Mouse (Mus musculus) telencephalon, adult 2 months (tissue): Measurements from ENCODE around the gene Mycbp.
A peak's percentile ranks its signal among the peaks of the same experiment; 100 is the strongest.

Experiments used
- DNase-seq: peaks from one replicate; pipeline ENCODE4 v3.0.0-alpha.2; 2011; ENCODE audit warnings: low read depth, low spot score

The Mycbp gene

GRCm38 (mm10) chr4:123904333-123905125 is at the start of gene Mycbp:
Mycbp (plus strand) TSS chr4:123904832.
- peak; percentile 93 for DNase-seq

DNA sequence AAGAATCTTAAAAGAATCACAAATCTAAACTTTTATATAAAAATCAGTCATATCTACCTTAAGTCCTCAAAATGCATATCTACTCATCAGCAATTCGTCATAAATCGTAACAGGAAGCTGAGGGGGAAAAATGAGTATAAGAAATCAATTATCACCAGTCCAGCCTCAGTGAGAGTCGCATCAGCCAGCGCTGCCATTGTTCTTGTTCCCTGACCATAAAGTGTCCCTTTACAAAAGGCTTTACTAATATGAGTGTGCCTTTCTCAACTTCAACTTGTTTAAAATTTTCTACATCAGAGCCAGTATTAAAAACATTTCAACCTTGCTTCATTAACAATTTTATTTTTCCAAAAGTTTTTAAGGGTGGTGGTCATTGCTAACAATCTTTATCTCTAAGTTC is 47.7 kb upstream of the Mycbp start:
- DNase-seq, result no peak

DNA sequence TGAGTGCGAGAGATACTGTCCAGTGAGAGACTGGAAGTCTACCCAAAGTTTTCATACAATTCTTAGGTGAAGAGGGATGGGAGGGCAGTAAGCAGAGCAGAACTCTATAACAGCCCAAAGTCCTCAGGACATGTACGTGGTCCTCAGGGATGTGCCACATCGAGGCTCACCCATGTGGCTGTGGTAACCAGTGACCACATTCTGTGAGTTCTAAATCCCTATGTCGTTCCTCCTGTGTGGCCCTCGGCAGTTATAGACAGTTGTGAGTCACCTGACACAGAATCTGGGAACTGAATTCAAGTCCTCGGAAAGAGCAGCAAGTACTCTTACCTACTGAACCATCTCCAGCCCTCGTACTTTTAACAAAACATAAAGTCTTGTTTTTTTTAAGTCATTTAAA is 46.5 kb upstream of the Mycbp start:
- DNase-seq, result no peak

DNA sequence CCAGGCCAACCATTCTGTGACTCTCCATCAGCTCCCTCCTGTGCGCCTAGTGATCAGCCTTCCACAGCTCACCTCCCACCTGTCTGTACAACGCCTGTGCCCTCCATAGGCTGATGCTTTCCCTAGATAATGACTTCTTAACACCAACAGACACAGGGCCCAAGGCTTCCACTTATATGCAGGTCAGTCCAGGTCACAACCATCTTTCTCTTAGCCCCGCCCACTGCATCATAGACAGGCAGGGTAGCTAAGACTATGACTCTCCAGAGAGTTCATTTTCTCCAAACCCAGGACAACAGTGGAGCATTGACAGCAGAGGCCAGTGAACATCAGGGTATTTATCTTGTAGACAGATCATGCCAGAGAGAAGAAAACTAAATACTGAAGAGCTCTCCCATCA is 45.3 kb upstream of the Mycbp start, which contains the start of gene 4933427I04Rik:
TSS of gene 4933427I04Rik (plus strand) at position 301 of the 400 bp plus-strand sequence.
- DNase-seq, result no peak

DNA sequence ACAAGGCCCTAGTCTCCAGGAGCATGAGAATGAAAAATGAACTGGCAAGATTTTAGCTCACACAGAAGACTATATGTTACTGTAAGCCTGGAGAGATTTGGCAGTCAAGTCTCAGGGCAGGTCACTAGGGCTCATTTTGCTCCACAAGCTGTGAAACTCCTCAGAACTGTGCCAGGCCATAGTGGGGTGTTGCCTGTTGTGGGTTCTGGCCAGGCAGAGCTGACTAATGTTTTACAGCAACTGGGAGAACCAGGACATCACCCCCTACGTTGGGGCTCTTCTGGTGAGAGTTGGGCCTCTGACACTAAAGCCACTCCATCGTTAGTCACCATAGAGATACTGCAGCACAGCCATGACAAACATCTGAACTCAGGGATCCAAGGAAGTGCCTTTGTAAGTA is 44.8 kb upstream of the Mycbp start:
- no peak for DNase-seq

- no peak for DNase-seq
Measured at GRCm38 (mm10) chr4:123860621-123861020, 44.0 kb upstream of the Mycbp start.

DNA sequence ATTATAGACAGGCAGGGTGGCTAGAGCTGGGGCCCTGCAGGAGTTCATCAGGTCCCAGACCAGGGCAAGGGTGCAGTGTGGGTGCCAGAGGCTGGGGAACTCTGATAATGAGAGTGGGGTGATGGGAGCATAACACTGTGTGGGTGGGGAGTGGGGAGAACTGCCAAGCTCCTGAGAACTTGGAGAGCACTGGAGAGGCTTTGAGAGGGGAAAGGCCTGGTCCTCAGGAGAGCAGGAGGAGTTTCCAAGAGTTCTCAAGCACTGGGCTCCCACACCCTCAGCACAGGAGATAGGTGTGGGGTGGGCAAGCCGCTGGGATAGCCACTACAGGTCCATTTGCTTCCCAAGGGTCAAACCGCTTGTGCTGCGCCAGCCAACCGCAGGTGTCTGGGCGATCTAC is 10.9 kb upstream of the Mycbp start:
- DNase-seq, result no peak

DNA sequence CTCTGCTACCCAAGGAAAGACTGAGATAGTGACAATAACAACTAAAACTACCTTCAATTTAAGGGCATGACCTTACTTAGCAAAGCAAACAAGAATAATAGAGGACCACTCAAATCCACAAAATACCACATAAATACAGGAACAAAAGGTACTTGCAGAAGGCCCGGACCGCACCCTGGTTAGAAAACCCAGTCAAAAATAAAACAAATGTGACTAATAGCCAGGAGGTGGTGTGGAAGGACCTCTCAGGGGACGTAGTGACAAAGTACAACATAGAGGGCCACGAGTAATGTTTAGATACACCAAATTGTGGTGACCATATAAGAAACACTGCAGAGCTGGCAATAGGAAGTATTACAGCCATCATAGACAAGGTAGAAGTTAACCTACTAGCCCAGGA is 10.3 kb upstream of the Mycbp start:
- DNase-seq, result no peak

DNA sequence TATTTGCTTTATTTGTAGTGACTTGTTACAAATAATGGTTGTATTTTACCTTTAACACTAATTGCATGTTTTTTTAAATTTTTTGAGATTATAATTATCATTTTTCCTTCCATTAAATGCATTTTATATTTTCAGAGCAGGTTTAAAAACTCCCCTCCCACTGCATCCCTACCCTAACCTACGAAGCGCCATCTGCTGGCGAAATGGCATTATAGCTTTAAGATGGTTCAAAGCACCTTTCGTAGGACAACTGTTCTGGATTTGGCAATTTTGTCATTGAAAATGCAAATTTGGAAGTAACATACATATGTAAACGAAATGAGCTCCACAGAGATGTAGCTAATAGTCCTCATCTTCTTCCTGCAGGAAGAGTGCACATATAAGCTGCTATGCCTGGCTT is 5.9 kb upstream of the Mycbp start:
- no peak for DNase-seq

DNA sequence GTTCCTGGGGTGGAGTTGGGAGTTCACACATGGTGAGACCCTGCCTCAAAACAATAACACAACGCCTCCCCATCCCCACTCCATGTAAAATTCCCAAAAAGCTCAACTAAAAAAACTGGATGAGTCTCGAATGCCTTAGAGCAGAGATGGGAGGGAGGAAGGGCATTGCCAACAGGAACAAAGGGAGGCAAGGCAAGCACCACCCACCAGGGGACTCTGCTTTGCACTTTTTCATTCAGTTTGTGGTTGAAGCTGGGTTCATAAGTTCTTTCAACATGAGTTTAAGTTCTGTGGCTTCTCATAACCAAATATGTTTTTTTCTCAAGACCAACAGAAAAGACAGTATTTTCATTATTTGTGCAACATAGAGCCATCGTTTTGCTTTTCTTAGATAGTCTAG is 1.2 kb upstream of the Mycbp start:
- DNase-seq, result no peak

- no peak for DNase-seq
Measured at GRCm38 (mm10) chr4:123905126-123905668, 565 bp downstream of the Mycbp start.

DNA sequence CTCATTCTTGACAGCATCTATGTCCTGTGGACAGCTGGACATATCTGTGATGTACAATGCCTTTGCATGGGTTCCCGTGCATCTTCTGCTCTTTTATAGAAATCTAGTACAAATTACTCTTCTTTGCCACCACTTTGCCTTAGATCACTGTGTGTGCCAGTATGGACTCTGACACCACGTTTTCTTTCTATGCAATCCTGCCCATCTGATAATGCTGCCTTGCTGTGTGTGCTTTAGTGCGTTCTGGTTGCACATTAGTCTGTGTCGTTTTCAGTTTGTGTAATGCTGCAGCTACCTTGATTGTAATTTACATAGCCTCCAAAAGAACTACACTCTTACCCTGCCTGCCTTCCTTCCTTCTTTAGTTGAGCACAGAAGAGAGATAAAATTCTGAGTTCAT is 6.9 kb downstream of the Mycbp start:
- no peak for DNase-seq

DNA sequence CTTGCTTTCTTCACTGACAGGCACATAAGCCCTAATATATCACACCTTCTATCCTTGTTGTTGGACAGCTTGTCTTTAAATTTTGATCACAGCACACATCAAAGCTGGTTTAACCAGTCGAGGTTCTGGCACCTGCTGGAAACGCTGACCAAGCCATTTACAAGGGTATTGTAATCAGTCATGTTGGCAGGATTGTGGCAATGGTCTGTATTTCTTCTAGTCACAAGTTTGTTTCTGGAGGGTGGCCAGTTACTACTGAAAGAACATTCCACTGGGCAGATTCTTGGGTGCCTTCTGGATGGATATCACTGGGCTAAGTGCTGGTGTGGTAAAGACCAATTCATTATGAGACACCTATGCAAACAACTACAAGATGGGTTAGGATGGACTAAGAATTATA is 7.8 kb downstream of the Mycbp start:
- no peak for DNase-seq

DNA sequence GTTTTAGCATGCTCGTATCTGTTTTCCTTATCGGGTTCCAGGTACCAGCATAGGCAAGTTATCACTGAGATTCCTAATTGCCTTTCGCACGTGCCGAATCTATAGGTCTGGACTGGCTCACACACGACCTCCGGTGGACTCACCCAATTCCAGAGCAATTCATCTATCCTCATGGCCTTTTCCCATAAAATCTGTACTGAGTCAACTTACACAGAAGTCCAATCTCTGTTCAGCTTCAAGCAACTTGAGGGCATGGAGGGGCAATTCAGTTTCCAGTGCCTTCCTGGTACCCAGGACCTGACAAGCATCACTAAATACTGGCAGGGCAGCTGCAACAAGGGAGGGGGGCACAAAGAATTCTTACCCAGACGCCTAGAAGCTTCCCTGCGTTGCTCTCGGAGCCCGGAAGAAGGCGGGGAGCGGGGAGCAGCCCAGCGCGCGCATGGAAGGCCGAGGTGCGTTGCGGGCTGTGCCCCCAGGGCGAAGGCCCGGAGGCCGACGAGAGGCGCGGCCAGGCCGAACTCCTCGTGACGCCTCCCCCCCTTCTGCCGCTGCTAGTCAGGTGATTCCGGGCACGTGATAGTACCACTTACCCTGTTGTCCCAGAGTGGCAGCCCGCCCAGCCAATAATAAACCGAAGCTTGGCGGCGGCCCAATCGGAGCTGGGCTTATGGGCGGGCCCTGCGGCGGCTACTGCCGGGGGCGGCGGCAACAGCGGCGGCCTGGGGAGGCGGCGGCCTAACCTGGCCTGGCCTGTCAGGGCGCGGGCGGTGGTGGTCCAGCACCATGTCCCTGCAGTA is 12.3 kb downstream of the Mycbp start, which contains the start of gene Rragc:
TSS of gene Rragc (plus strand) at position 699 of the 800 bp plus-strand sequence.
- DNase-seq, result peak; percentile 95

DNA sequence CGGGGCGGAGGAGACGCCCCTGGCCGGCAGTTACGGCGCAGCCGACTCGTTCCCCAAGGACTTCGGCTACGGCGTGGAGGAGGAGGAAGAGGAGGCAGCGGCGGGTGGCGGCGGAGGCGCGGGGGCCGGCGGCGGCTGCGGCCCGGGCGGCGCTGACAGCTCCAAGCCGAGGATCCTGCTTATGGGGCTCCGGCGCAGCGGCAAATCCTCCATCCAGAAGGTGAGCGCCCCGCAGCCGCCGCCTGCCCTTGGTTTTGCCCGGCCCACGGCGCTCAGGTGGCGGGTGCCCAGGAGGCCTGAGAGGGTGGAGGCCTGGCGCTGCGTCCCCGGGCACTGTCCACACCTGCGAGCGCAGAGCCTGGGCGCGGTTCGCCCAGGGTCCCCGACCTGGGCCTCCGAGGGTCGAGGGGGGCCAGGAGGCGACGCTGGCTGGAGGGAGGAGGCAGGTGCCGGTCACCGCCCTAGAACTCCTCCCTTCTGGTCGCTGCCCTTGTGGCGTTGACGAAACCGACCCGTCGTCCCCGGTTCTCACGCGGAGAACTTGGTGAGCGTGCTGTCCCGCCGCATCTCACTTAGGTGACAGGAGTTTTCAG is 13.0 kb downstream of the Mycbp start, which contains the start of gene 4930535I16Rik:
TSS of gene 4930535I16Rik (minus strand) at position 475 of the 593 bp plus-strand sequence.
- no peak for DNase-seq

- no peak for DNase-seq
Measured at GRCm38 (mm10) chr4:123918851-123919250, 14.2 kb downstream of the Mycbp start.

GRCm38 (mm10) chr4:123921055-123921565 is 16.5 kb downstream of the Mycbp start:
- no peak for DNase-seq

GRCm38 (mm10) chr4:123927961-123928360 is 23.3 kb downstream of the Mycbp start:
- DNase-seq, result no peak

GRCm38 (mm10) chr4:123929994-123930393 is 25.4 kb downstream of the Mycbp start:
- DNase-seq, result no peak

DNA sequence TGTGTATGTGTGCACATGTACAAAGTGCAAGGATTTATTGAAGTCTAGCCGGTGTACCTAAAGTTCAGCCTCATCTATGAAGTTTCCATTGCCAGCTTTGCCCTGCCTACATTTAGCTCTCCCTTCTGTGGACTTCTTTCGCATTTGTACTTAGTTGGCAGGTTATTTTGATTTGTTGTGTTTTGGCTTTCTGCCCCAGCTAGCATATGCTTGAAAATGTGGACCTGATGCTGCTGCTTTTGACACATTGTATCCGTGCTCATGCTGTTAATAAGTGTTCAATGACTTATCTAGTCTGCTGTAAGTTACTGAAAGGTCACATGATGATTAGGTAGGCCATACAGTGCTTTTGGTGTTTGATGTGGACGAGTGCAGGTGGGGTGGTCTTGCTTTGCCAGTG is 29.7 kb downstream of the Mycbp start:
- DNase-seq, result no peak

DNA sequence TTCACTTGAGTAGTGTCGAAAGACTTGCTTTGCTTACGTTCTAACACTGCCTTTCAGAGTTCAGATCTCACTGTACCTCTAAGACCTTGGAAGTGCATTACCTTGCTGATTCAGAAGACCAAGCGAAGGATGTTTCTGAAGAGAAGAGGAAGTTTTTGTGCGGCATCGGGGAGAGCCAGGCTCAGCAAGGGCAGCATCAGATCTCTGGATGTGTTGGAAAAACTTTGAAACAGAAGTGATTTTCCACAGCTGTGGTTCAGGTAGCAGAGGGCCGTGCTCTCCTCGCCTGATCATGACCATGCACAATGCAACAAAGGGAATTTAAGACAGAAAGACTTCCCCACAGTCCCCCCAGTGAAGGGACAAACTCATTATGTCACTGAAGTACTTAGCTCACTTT is 31.4 kb downstream of the Mycbp start:
- no peak for DNase-seq

DNA sequence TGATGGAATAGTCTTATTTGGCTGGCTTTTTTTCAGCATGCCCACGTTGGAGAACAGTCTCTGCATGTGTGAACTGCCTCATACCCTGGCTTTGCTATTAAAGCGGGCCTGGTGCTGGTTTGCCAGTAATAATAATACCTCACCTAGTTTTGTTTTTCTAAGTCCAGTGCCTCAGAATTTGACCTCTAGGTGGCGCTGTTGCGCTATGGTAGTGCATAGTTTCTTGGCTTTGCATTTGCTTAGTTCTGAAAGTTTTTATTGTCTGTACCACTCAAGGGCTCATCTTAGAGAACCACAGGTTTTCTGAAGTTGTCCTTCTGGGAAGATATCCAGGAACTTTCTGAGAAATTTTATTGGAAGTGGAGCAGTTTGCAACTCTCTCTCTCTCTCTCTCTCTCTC is 35.2 kb downstream of the Mycbp start:
- peak; percentile 65 for DNase-seq
